Mouse (Mus musculus) intestine, postnatal 0 days (tissue): ENCODE measurements at regions not wholly inside any gene's neighbourhood (a gene's known extent, or its start where the extent isn't known, plus 50 kb on each side); places are given as distances from the start of the nearest gene placed in this dataset.

Experiments used
- ATAC-seq: fragments of 200-750 bp; cut with Nextera tagmentation; 2 replicates; pipeline ENCODE4 v1.8.0; 2017; ENCODE audit warnings: mild to moderate bottlenecking, moderate TSS enrichment, moderate library complexity
- H3K27ac ChIP-seq: fragments of 300-500 bp; sonication (generic); 2 replicates; pipeline ENCODE4 v1.5.1; 2014; ENCODE audit warnings: mild to moderate bottlenecking, low read depth, low read length, moderate library complexity
- H3K27me3 ChIP-seq: fragments of 300-500 bp; sonication (generic); replicated peaks from 2 replicates; pipeline ENCODE4 v1.6.1; 2014; ENCODE audit warnings: low read length, mixed read lengths; ENCODE audit not compliant: control insufficient read depth, insufficient read depth
- H3K36me3 ChIP-seq: fragments of 300-500 bp; sonication (generic); 2 replicates; pipeline ENCODE4 v1.6.1; 2014; ENCODE audit warnings: mild to moderate bottlenecking, moderate library complexity; ENCODE audit not compliant: control insufficient read depth, insufficient read depth
- H3K4me1 ChIP-seq: fragments of 300-500 bp; sonication (generic); replicated peaks from 2 replicates; pipeline ENCODE4 v1.6.1; 2014; ENCODE audit warnings: antibody characterized with exemption, low read length, mixed read lengths; ENCODE audit not compliant: control insufficient read depth, insufficient read depth
- H3K4me2 ChIP-seq: fragments of 300-500 bp; sonication (generic); replicated peaks from 2 replicates; pipeline ENCODE4 v1.6.1; 2014; ENCODE audit warnings: low read depth, mild to moderate bottlenecking, moderate library complexity
- H3K4me3 ChIP-seq: fragments of 300-500 bp; sonication (generic); 2 replicates; pipeline ENCODE4 v1.5.1; 2014; ENCODE audit warnings: low read depth, low read length
- H3K9ac ChIP-seq: fragments of 300-500 bp; sonication (generic); 2 replicates; pipeline ENCODE4 v1.6.1; 2014; ENCODE audit warnings: mild to moderate bottlenecking, low read depth, low read length
- H3K9me3 ChIP-seq: fragments of 300-500 bp; sonication (generic); 2 replicates; pipeline ENCODE4 v1.6.1; 2016; ENCODE audit warnings: mixed run types; ENCODE audit not compliant: control insufficient read depth
- CTCF ChIP-seq: sonication (generic); IDR thresholded peaks from 2 replicates; pipeline ENCODE4 v1.5.1; 2016; ENCODE audit warnings: low read depth, mild to moderate bottlenecking, control low read depth, antibody characterized with exemption, moderate library complexity
- WGBS: fragments of 180-500 bp; shearing (Covaris S2); extraction: QIAGEN DNeasy Blood & Tissue Kit; methylation state at CpG from one replicate; pipeline ENCODE4 v1.1.7; 2014; 5-methylcytosine and 5-hydroxymethylcytosine counted together

- H3K27ac ChIP-seq: no peak overlapping the region
- H3K4me3 ChIP-seq: no peak overlapping the region
- H3K9me3 ChIP-seq: no peaks in the 10 kb centered on the region
- WGBS: 76% methylated on average over 1 of the region's 1 CpGs
- no peak overlapping the region for H3K9ac ChIP-seq
- H3K4me1 ChIP-seq: no peaks in the 10 kb centered on the region
- H3K27me3 ChIP-seq: no peaks in the 10 kb centered on the region
- TF ChIP-seq CTCF: no peak
- ATAC-seq: no peak
- no peak overlapping the region for H3K4me2 ChIP-seq
- H3K36me3 ChIP-seq: no peaks in the 10 kb centered on the region
Measured at GRCm38 (mm10) chr7:54068271-54068851, 766.9 kb upstream of the Luzp2 start.

DNA sequence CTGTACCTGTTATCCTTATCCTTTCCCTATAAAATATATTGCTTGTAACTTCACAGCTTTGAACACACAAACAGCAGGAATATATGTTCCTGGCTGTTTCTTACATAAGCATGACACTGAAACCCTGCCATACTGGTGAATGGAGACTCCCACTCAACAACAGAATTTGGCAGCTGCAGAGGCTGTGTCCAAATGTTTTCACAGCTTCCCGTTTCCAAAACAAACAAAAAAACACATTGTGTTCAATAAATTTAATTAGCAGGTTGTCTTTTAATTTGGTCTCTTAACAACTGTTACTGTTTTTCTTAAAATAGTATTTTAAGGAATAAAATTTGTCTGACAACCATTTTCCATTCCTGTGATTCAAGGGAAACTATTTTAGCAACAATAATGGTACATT is 718.3 kb upstream of the Luzp2 start:
- no peak for ATAC-seq
- Histone ChIP-seq H3K4me1 (no peaks in the 10 kb centered on the region), H3K27me3 (no peaks in the 10 kb centered on the region), H3K27ac (no peak overlapping the region), H3K9me3 (no peaks in the 10 kb centered on the region), H3K4me3 (no peak overlapping the region), H3K36me3 (no peaks in the 10 kb centered on the region), H3K9ac (no peak overlapping the region), H3K4me2 (no peak overlapping the region)
- no peak for TF ChIP-seq CTCF
- 83% methylated on average over 1 of the region's 1 CpGs for WGBS

- WGBS: 47% methylated on average over 1 of the region's 1 CpGs
- no peak overlapping the region for H3K4me3 ChIP-seq
- H3K27me3 ChIP-seq: no peaks in the 10 kb centered on the region
- H3K9ac ChIP-seq: no peak overlapping the region
- no peaks in the 10 kb centered on the region for H3K36me3 ChIP-seq
- H3K27ac ChIP-seq: no peak overlapping the region
- ATAC-seq: no peak
- H3K4me1 ChIP-seq: no peaks in the 10 kb centered on the region
- H3K4me2 ChIP-seq: no peak overlapping the region
- no peak for TF ChIP-seq CTCF
- no peaks in the 10 kb centered on the region for H3K9me3 ChIP-seq
Measured at GRCm38 (mm10) chr7:54138988-54139387, 696.3 kb upstream of the Luzp2 start.

DNA sequence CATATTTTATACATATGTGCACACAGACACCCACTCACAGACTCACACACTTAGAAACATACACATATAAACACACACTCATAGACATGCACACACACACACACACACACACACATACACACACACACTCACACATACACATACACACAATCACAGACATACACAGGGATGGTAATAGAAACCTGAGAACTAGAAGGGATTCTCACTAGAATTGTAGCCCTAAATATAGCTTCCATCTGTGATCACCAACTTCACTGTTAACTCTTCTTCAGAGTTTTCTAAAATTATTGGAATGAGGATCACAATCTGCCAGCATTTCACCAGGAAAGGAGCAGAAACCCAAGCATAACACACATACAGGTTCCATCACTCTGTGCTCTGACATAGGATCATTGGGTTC is 684.4 kb upstream of the Luzp2 start:
- H3K27ac ChIP-seq: no peak overlapping the region
- no peak overlapping the region for H3K4me3 ChIP-seq
- no peak for ATAC-seq
- no peaks in the 10 kb centered on the region for H3K9me3 ChIP-seq
- no peaks in the 10 kb centered on the region for H3K4me1 ChIP-seq
- H3K27me3 ChIP-seq: no peaks in the 10 kb centered on the region
- no peak overlapping the region for H3K9ac ChIP-seq
- no peak overlapping the region for H3K4me2 ChIP-seq
- no peak for TF ChIP-seq CTCF
- H3K36me3 ChIP-seq: no peaks in the 10 kb centered on the region

- peak; percentile 90 for ATAC-seq
- no peak overlapping the region for H3K9ac ChIP-seq
- H3K4me3 ChIP-seq: no peak overlapping the region
Measured at GRCm38 (mm10) chr7:54200001-54200400, 635.3 kb upstream of the Luzp2 start.

More at GRCm38 (mm10) chr7:54200001-54200400, 635.3 kb upstream of the Luzp2 start:
- no peaks in the 10 kb centered on the region for H3K36me3 ChIP-seq
- TF ChIP-seq CTCF: no peak
- no peaks in the 10 kb centered on the region for H3K9me3 ChIP-seq
- H3K27me3 ChIP-seq: no peaks in the 10 kb centered on the region
- H3K4me1 ChIP-seq: no peaks in the 10 kb centered on the region
- no peak overlapping the region for H3K4me2 ChIP-seq
- H3K27ac ChIP-seq: no peak overlapping the region
